Mouse (Mus musculus) ovary, postnatal 10 days (tissue): ENCODE data around the gene Lin28b.

ENCODE experiments used
- DNase-seq: peaks from one replicate; pipeline ENCODE4 v3.0.0; 2022; ENCODE audit warnings: low spot score

The Lin28b gene

DNA sequence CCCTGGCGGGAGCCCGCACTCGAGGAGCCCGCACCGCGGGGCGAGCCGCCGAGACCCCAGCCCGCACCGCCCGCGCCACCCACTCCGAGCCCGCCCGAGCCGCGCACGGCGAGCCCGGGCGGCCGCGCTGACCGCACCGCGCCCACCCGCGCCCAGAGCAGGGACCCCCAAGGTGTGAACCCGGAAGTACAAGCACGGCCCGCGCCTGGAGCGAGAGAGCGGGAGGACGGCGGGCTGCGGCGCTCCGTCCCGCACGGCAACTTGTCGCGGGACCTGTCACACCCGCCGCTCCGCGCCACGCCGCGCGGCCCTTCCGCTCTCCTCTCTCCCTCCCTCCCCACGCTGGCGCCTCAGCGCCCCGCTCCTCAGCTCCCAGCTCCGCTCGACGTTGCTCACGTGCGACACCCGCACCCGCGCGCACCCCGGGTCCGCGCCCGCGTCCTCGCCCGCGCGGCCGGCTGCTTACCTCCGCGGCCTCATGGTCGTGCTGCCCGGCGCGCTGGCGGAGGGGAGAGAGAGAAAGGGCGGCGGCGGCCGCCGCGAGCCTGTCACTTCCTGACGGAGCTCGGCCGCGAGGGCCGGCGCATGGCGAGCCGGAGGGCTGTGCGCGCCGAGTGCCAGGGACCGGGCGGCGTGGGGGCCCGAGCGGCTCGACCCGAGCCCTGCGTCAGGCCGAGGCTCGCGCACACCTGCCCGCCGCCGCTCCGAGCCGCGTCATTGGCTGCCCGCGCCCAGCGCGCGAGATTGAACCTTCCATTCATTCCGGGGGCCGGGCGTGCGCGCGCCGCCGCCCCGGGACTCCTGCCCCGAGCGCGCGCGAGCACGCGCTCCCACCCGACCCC, at the start of gene Lin28b:
Lin28b (minus strand) TSS at position 635 of the 842 bp plus-strand sequence.
- DNase-seq, result no peak

DNA sequence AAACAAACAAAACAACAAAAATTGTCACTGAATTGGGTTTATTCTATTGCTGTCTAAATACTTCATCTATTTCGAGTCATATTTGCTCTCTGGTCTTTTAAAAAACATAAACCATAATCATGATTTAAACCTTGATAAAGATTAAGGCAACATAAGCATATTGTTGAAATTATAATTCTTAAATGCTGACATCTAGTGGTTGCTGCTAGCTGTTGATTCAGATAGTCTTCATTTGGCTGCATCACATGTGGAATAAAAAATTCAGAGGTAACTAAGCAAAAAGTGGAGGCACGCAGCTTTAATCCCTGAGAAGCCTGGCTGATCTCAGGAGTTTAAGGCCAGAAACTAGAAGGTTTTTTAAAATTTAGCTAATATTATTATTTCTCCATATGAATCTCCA, 25.6 kb upstream of the Lin28b start:
- DNase-seq, result no peak

- no peak for DNase-seq
These were observed 24.5 kb upstream of the Lin28b start for GRCm38 (mm10) chr10:45510662-45511061.

DNA sequence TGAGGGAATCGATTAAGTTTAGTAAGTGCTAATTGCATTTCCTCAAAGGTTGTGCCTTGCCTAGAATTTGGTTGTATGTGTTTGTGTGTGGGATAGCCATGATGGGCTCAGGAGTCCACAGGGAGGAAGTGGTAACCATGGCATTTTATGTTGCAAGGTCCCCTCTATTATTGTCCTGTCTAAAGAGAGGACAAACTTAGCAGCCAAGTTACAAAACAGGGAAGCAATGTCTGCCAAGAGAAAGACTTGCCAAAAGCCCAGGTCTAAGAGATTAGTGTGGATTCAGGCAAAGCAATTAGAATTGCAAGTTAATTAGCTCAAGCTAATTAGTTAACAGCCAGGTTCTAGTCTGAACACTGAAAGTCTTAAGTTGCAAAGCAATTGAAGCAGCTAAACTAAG, 14.1 kb upstream of the Lin28b start:
- DNase-seq, result no peak

DNA sequence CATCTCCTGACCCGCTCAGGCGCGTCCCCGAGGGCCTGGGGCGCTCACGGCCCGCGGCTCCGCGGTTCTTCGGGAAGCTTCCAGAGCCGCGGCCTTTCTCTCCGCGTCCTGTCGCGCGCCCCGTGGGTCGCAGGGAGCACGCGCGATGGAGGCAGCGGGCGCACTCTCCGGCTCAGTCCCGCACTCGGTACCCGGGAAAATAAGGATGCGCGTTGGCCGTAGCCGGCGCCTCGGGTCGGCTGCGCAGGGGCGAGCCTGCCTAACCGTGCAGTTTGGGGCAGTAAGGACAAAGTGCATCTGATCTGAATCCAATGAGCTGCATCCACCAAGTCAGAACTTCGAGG, 380 bp upstream of the Lin28b start:
- DNase-seq, result no peak

GRCm38 (mm10) chr10:45485226-45485760, 902 bp downstream of the Lin28b start:
- no peak for DNase-seq

GRCm38 (mm10) chr10:45483210-45483609, 3.0 kb downstream of the Lin28b start:
- no peak for DNase-seq

GRCm38 (mm10) chr10:45473663-45474333, 12.4 kb downstream of the Lin28b start:
- no peak for DNase-seq

DNA sequence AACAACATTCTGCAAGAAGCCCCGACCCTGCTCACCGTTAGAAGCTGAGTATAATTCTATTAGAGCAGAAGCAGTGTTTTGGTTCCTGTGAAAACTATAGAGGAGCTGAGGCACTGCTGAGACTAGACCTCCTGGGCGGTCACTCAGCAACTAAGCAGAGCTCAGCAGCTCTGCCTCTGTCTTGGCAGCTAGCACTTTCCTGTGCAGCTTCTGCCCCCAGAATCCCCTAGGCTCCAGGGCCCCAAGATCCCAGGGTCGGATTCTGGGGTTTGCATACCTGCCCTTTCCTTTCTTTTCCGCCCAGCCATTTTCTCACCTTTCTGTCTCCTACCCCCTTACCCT, 13.1 kb downstream of the Lin28b start:
- DNase-seq, result no peak

DNA sequence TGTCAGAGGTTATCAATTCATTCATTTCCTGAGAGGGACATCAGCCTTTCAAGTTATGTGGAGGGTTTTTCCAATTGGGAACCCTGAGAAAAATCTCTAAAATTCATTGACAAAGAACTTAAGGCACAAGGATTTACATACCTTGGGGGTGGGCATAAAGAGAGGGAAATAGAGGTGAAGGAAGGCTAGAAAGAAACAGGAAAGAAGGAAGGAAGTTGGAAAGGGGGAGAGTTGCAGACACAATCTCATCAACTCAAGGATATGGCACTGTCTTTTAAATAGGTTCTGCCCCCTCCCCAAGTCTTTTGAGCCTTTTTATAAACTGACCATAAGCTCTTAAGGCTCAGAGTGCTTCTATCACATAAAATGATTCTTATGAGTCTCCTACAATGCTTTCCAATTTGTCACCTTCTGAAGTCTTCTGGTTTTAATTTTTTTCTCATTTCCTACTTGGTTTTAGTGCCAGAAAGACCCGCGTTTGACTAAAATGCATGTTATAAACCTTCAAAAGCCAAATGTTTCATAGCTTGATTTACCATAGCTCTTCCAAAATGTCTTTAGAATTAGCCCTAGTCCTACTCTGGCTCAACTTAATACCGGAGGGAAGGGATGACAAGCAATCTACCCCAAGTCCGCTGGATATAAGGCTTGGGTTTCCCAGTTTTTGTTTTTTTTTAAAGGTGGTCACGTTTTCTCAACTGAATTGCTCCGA, 13.6 kb downstream of the Lin28b start:
- no peak for DNase-seq

DNA sequence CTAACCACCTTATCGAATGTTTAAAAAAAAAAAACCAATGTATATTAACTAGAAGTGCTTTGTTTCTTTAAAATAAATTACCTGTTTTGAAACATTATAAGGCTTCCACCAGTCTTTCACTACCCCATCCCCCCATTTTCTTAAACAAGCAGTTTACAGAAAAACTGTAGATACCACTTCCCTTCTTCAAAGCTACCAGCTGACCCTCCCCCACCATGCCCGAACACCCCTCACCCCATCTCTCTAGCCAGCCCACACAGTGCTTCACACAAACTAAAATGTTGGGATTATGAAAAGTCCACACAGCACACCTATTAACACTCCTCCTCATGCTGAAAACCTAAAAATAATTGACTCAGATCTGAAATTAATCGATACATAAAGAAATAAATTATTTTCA, 14.9 kb downstream of the Lin28b start:
- no peak for DNase-seq

GRCm38 (mm10) chr10:45470079-45470739, 16.0 kb downstream of the Lin28b start:
- no peak for DNase-seq

DNA sequence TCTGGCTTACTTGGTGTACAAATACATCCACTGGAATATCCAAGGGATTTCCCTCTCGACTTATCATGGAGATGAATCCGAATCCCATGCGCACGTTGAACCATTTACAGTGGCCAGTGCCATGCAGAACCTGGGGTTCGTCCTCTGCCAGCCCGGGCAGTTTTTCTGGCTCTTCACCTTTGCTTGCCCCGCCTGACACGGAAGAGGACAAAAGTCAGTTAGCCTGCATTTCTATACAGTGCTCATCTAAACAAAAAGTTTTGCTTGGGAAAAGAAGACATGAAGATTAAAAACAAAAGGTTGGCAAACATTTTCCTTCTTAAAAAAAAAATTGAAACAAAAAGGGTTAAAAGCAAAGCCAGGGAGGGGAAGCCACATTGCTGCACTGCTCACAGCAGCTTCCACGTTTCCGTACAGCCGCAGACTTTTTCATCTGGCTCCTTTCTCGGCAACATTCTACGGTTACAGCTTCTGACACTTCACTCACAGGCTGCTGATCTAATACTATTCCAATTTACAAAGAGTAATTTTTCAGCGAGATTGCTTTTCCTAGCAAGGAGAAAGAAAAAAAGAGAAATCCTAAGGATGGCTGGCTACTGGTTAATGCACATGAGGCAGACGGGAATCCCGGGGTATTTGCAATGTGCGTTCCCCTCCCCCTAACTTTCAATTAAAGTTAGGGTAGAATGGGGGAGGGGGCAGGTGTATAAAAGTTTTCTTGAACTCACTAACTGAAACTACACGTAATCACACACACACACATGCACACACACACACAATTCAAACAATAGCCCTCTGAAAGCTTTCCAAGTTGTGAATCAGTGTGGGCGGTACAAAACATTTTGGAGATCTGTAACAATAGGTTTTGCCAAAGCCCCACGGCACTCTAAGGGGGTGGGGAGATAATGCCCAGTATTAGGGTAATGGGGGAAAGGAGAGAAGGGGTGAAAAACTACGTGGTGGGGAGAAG, 16.9 kb downstream of the Lin28b start:
- DNase-seq, result no peak

DNA sequence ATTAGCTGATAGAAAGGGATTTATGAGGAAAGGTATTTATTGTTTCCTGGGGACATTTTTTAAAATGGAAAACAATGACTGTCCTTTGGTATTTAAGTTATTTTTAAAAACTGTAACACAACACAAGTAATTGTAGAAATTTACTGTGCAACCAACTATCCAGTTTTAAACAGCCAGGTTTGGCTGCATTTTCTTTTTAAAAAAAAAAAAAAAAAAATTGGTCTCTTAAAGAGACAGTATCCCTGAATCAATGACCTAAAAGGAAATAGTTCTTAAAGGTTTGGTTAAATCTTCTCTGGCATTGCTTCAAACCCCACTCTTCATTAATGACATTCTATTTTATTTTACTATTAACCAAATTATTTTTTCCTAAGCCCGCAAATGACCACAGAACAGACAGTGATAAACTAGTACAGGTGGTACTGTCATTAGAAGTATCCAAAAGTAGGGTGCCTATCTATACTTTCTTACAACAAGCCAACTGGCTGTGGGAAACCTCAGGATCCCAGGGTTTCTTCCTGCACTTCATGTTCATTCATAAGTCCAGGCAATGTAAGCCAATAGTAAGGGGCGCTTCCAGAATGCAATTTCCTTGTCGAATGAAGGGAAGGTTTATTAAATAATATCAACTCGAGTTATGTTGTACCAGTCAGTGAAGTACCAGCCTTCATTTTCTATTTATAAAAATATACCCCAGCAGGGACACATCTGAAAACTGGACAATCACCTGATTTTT, 17.8 kb downstream of the Lin28b start:
- no peak for DNase-seq

- no peak for DNase-seq
These were observed 27.6 kb downstream of the Lin28b start for GRCm38 (mm10) chr10:45458637-45459036.

DNA sequence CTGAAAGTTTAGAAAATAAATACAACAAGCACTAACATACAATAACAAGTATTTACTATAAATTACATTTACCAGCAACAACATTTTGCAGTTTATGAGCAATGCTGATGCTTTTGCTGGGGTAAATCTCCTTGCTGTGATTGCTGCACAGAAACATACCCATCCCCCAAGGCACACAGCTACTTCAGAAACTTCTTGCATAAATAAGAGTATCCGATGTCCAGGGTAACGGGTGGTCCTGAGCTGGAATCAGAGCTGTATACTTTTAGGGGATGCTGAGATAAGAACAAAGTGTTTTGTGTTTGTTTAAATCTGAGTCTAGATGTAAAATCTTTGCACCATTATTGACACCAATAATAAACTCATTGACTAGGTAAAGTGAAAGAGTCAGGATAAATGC, 28.1 kb downstream of the Lin28b start:
- DNase-seq, result no peak

- DNase-seq, result no peak
These were observed 39.6 kb downstream of the Lin28b start for GRCm38 (mm10) chr10:45446625-45447024.

GRCm38 (mm10) chr10:45446215-45446614, 40.0 kb downstream of the Lin28b start:
- no peak for DNase-seq

DNA sequence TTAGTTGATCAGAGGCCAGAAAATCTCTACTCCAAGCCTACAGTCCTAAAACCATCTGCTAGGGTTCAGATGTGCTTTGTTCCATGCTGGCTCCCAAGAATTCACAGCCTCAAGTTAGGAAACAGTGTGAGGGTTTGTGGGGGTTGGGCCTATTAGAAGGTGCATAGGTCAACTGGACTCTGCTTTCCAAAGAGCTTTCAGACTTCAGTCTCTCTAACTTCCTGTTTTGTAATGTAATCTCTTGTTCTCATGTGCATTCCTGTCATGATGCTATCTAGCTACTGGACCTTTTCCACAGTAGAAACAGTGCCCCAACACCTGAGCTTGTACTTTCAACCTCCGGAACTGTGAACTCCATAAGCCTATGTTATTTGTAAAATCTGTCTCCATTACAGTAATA, 63.8 kb downstream of the Lin28b start:
- DNase-seq, result no peak

GRCm38 (mm10) chr10:45412144-45412543, 74.1 kb downstream of the Lin28b start:
- no peak for DNase-seq
